Mouse (Mus musculus) kidney, embryonic 14.5 days (tissue): ENCODE measurements at regions not wholly inside any gene's neighbourhood (a gene's known extent, or its start where the extent isn't known, plus 50 kb on each side); places are given as distances from the start of the nearest gene placed in this dataset.

Experiments
- ATAC-seq: fragments of 200-750 bp; cut with Nextera tagmentation; 2 replicates; pipeline ENCODE4 v1.8.0; 2017; ENCODE audit warnings: moderate number of reproducible peaks, mild to moderate bottlenecking, moderate TSS enrichment, moderate library complexity; ENCODE audit not compliant: low FRiP score, low TSS enrichment
- H3K27ac ChIP-seq: fragments of 300-500 bp; sonication (generic); 2 replicates; pipeline ENCODE4 v1.5.1; 2014; ENCODE audit warnings: low read depth, mild to moderate bottlenecking, low read length, moderate library complexity, mixed read lengths
- H3K27me3 ChIP-seq: fragments of 300-500 bp; sonication (generic); 2 replicates; pipeline ENCODE4 v1.6.1; 2014; ENCODE audit warnings: mild to moderate bottlenecking, low read length; ENCODE audit not compliant: control insufficient read depth, insufficient read depth
- H3K36me3 ChIP-seq: fragments of 300-500 bp; sonication (generic); 2 replicates; pipeline ENCODE4 v1.6.1; 2014; ENCODE audit warnings: low read length, mixed read lengths; ENCODE audit not compliant: control insufficient read depth, insufficient read depth
- H3K4me1 ChIP-seq: fragments of 300-500 bp; sonication (generic); 2 replicates; pipeline ENCODE4 v1.6.1; 2014; ENCODE audit warnings: low read length, mixed read lengths; ENCODE audit not compliant: control insufficient read depth, insufficient read depth
- H3K4me2 ChIP-seq: fragments of 300-500 bp; sonication (generic); replicated peaks from 2 replicates; pipeline ENCODE4 v1.6.1; 2014; ENCODE audit warnings: low read depth, mild to moderate bottlenecking, low read length
- H3K4me3 ChIP-seq: fragments of 300-500 bp; sonication (generic); 2 replicates; pipeline ENCODE4 v1.5.1; 2014; ENCODE audit warnings: mild to moderate bottlenecking, low read length
- H3K9ac ChIP-seq: fragments of 300-500 bp; sonication (generic); 2 replicates; pipeline ENCODE4 v1.6.1; 2014; ENCODE audit warnings: low read depth, mild to moderate bottlenecking, low read length, moderate library complexity
- H3K9me3 ChIP-seq: fragments of 300-500 bp; sonication (generic); 2 replicates; pipeline ENCODE4 v1.6.1; 2016; ENCODE audit warnings: low read length; ENCODE audit not compliant: control insufficient read depth
- WGBS: fragments of 180-500 bp; shearing (Covaris S2); extraction: QIAGEN DNeasy Blood & Tissue Kit; methylation state at CpG from one replicate; pipeline ENCODE4 v1.1.7; 2014; 5-methylcytosine and 5-hydroxymethylcytosine counted together

GRCm38 (mm10) chr1:137703882-137704281 lies 471.6 kb downstream of the Ptprc start:
- Histone ChIP-seq H3K36me3 (no peaks in the 10 kb centered on the region), H3K9me3 (no peaks in the 10 kb centered on the region), H3K27me3 (no peaks in the 10 kb centered on the region), H3K4me3 (no peak overlapping the region), H3K27ac (no peak overlapping the region), H3K4me2 (no peak overlapping the region), H3K4me1 (no peaks in the 10 kb centered on the region), H3K9ac (no peak overlapping the region)
- no peak for ATAC-seq
- 87% methylated on average over 3 of the region's 3 CpGs for WGBS

DNA sequence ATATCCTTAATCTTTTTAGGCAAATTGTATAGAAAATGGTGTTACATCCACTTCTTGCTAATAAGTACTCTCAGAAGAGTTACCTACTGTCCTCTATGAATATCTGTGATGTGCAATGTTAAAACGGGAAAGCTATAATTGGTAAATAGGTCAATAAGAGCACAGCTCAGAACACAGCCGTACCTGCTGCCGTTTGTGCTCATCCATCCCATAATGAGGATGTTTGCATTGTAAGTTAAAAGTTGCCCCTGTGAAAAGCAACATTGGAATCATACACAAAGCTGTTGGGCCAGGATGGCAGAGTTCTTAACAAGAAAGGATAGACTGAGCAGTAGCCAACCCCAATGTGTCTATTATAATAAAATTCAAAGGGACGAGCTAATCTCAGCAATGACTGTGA lies 476.6 kb downstream of the Ptprc start:
- Histone ChIP-seq H3K9me3 (no peaks in the 10 kb centered on the region), H3K4me3 (no peak overlapping the region), H3K4me2 (no peak overlapping the region), H3K9ac (no peak overlapping the region), H3K4me1 (no peaks in the 10 kb centered on the region), H3K36me3 (no peaks in the 10 kb centered on the region), H3K27me3 (no peaks in the 10 kb centered on the region), H3K27ac (no peak overlapping the region)
- WGBS: 90% methylated on average over 4 of the region's 4 CpGs
- no peak for ATAC-seq

GRCm38 (mm10) chr1:137697289-137697688 lies 478.2 kb downstream of the Ptprc start:
- Histone ChIP-seq H3K9me3 (no peaks in the 10 kb centered on the region), H3K36me3 (no peaks in the 10 kb centered on the region), H3K27me3 (no peaks in the 10 kb centered on the region), H3K27ac (no peak overlapping the region), H3K4me1 (no peaks in the 10 kb centered on the region), H3K4me3 (no peak overlapping the region), H3K4me2 (no peak overlapping the region), H3K9ac (no peak overlapping the region)
- 80% methylated on average over 5 of the region's 5 CpGs for WGBS
- no peak for ATAC-seq

DNA sequence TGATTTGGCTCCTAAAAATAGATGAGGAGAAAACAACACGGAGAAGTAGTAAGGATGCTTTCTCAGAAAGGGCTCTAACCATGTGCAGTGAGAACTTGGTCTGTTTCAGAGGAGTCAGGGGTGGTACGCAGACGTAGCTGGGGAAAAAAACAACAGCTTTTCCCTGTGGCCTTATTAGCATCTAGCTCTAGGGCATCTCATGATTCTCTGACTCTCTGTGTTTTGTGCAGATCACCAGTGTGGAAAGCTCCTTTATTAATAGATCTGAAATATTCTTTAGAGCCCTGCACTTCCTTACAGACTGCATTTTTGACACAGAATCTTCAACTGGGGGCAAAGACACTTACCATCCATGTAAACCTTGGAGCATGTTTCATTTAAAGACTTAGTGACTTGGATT lies 478.7 kb downstream of the Ptprc start:
- H3K4me3 ChIP-seq: no peak overlapping the region
- no peaks in the 10 kb centered on the region for H3K36me3 ChIP-seq
- no peaks in the 10 kb centered on the region for H3K27me3 ChIP-seq
- no peak overlapping the region for H3K27ac ChIP-seq
- WGBS: 40% methylated on average over 3 of the region's 3 CpGs
- no peaks in the 10 kb centered on the region for H3K4me1 ChIP-seq
- no peak overlapping the region for H3K4me2 ChIP-seq
- no peaks in the 10 kb centered on the region for H3K9me3 ChIP-seq
- ATAC-seq: no peak
- H3K9ac ChIP-seq: no peak overlapping the region

DNA sequence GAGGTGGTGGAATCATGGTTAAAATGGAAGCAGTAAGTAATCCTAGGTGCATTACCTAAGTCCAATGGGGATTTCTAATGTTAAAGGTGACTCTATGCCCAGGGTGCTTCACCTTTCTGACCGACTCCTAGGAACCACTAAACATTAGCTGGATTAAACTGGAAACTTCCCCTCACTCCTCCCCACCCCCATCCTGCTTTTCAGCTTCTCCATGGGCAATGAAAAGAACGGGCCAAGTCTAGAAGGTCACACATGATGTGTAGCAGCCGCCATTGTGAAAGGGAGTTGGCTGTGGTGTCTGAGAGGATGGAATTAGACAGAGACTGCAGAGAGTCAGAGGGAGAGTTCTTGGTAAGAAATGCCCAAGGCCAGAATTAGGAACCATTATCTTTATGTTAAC lies 479.8 kb downstream of the Ptprc start:
- H3K4me2 ChIP-seq: no peak overlapping the region
- H3K27me3 ChIP-seq: no peaks in the 10 kb centered on the region
- H3K4me3 ChIP-seq: no peak overlapping the region
- no peaks in the 10 kb centered on the region for H3K36me3 ChIP-seq
- no peaks in the 10 kb centered on the region for H3K9me3 ChIP-seq
- H3K9ac ChIP-seq: no peak overlapping the region
- ATAC-seq: no peak
- WGBS: 74% methylated on average over 3 of the region's 3 CpGs
- H3K4me1 ChIP-seq: no peaks in the 10 kb centered on the region
- no peak overlapping the region for H3K27ac ChIP-seq

DNA sequence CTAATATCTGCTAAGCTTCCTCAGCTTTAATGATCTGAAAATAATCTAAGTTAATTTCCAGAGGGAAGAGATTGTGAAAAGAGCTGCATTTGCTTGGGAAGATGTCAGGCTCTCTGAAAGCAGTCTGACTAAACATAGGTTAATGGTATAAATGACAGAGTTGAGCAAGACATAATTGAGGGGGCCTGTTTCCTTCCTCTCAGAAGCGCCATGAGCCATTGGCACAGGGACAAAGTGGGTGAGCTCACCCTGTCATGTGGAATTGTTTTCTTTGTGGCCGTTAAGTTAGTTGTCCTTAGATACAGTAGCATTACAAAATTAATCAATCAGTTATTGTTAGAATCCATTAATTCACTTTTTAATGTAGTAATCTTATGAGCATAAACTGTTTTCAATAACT lies 483.0 kb downstream of the Ptprc start:
- Histone ChIP-seq H3K4me3 (no peak overlapping the region), H3K4me1 (no peaks in the 10 kb centered on the region), H3K27me3 (no peaks in the 10 kb centered on the region), H3K9ac (no peak overlapping the region), H3K9me3 (no peaks in the 10 kb centered on the region), H3K4me2 (no peak overlapping the region), H3K36me3 (no peaks in the 10 kb centered on the region), H3K27ac (no peak overlapping the region)
- ATAC-seq: no peak
- WGBS: 46% methylated on average over 2 of the region's 2 CpGs

DNA sequence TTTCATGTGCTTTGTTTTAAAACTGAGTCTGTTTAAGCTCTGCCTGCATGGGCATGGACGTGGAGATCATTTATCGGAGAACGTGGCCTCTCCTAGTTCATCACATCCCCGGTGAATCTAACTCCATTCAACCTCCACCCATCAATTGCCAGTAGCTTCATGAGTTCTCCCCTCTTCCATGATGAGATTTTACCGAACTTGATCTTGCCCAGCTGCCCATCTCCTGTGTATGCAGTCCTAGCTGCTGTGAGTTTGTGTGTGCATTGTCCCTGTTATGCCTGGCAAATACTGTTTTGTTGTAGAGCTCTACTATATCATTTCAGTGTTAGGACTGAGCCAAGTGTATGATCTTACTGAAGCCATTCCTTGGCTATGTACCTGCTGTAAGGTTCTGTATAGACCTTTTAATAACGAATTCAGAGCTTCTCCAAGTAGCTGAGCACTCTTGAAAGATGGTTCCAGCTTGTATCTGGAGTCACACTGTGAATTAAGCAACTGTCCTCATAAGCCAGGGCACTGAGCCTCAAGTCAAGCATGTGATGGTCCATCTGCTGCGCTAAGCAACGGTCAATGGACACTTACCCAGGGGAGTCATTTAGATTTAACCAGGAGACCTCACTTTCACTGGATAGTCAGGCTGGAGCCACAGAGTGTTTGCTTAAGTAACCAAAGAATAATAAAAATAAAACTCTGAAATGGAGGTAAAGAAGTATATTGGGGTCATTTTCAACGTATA lies 484.5 kb downstream of the Ptprc start:
- no peak for ATAC-seq
- no peak overlapping the region for H3K27ac ChIP-seq
- no peak overlapping the region for H3K4me2 ChIP-seq
- H3K4me1 ChIP-seq: no peaks in the 10 kb centered on the region
- no peak overlapping the region for H3K4me3 ChIP-seq
- H3K27me3 ChIP-seq: no peaks in the 10 kb centered on the region
- no peak overlapping the region for H3K9ac ChIP-seq
- WGBS: 78% methylated on average over 9 of the region's 9 CpGs
- H3K36me3 ChIP-seq: no peaks in the 10 kb centered on the region
- no peaks in the 10 kb centered on the region for H3K9me3 ChIP-seq

- Histone ChIP-seq H3K9ac (no peak overlapping the region), H3K9me3 (no peaks in the 10 kb centered on the region), H3K27me3 (no peaks in the 10 kb centered on the region), H3K4me3 (no peak overlapping the region), H3K4me2 (no peak overlapping the region), H3K36me3 (no peaks in the 10 kb centered on the region), H3K27ac (no peak overlapping the region), H3K4me1 (no peaks in the 10 kb centered on the region)
- ATAC-seq: no peak
- WGBS: 79% methylated on average over 5 of the region's 5 CpGs
Measured at GRCm38 (mm10) chr1:137670650-137671049, 504.9 kb downstream of the Ptprc start.

- no peak for ATAC-seq
- no peaks in the 10 kb centered on the region for H3K4me1 ChIP-seq
- H3K4me2 ChIP-seq: no peak overlapping the region
- H3K27ac ChIP-seq: no peak overlapping the region
- no peaks in the 10 kb centered on the region for H3K9me3 ChIP-seq
- H3K4me3 ChIP-seq: no peak overlapping the region
- 63% methylated on average over 3 of the region's 3 CpGs for WGBS
- H3K9ac ChIP-seq: no peak overlapping the region
- H3K36me3 ChIP-seq: no peaks in the 10 kb centered on the region
- H3K27me3 ChIP-seq: no peaks in the 10 kb centered on the region
Measured at GRCm38 (mm10) chr1:137669849-137670248, 505.7 kb downstream of the Ptprc start.
